Mouse (Mus musculus): Measurements from ENCODE around the gene Hmga1b.
"Not testable (repeated sequence)": the region's sequence is repeated elsewhere in the genome, so short reads cannot be mapped to it uniquely, and the experiment has no call there.

The Hmga1b gene

GRCm38 (mm10) chr11:120788460-120788859, 25.9 kb downstream of the Hmga1b start:
- DNase-seq: not testable (repeated sequence)

- DNase-seq: no peak
Observed at GRCm38 (mm10) chr11:120789355-120789754, 26.8 kb downstream of the Hmga1b start.

GRCm38 (mm10) chr11:120789810-120790209, 27.2 kb downstream of the Hmga1b start:
- DNase-seq: no peak

- DNase-seq: no peak
Observed at GRCm38 (mm10) chr11:120792652-120793051, 30.1 kb downstream of the Hmga1b start.

GRCm38 (mm10) chr11:120795756-120796613, 33.4 kb downstream of the Hmga1b start, which contains the start of gene Dus1l:
Dus1l (minus strand) TSS chr11:120796403.
- DNase-seq: peak; percentile 99

- no peak for DNase-seq
Observed at GRCm38 (mm10) chr11:120796614-120796946, 34.0 kb downstream of the Hmga1b start.

GRCm38 (mm10) chr11:120798244-120798643, 35.6 kb downstream of the Hmga1b start:
- DNase-seq: no peak

GRCm38 (mm10) chr11:120799316-120799890, 36.8 kb downstream of the Hmga1b start:
- DNase-seq: no peak

GRCm38 (mm10) chr11:120800061-120800904, 37.7 kb downstream of the Hmga1b start:
- peak; percentile 82 for DNase-seq

- DNase-seq: no peak
Observed at GRCm38 (mm10) chr11:120804274-120804673, 41.7 kb downstream of the Hmga1b start.

- DNase-seq: no peak
Observed at GRCm38 (mm10) chr11:120804769-120805168, 42.2 kb downstream of the Hmga1b start.

GRCm38 (mm10) chr11:120805375-120806298, 43.0 kb downstream of the Hmga1b start:
- no peak for DNase-seq

GRCm38 (mm10) chr11:120808010-120808409, 45.4 kb downstream of the Hmga1b start:
- no peak for DNase-seq

- no peak for DNase-seq
Observed at GRCm38 (mm10) chr11:120812068-120812467, 49.5 kb downstream of the Hmga1b start.
